Mouse (Mus musculus): Measurements from ENCODE around the gene Wdfy1. TPM values are rescaled to one million over a fixed set of nuclear protein-coding genes. Genes with fewer than 3 reads are reported as not detected.

Gene Wdfy1
- total RNA-seq, 2 experiments from 2014 or later: 37.9 to 39.1 TPM

- no peak for DNase-seq (ENCODE audit: low spot score in 2 of 2)
These were observed 64.5 kb downstream of the Wdfy1 start for GRCm38 (mm10) chr1:79711147-79712126.

DNA sequence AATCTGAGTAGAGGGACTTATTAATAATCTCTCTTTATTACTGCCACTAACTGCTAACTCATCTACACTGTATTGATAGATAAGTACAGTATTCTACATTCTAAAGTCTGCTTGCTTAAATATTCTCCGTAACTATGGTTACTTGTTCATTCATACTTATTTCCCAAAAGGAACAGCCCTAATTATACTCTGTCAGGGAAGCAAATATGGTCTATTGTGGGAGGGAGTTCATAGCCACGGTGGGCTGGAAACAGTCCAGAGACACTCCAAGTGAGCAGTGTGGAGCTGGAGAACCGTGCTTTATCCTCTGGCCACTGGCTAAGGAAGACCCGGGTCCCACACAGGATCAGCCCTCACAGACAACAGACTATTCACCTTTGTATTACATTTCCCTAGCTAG, 65.3 kb downstream of the Wdfy1 start:
- no peak for DNase-seq (ENCODE audit: low spot score in 2 of 2)

GRCm38 (mm10) chr1:79710216-79710615, 65.7 kb downstream of the Wdfy1 start:
- DNase-seq (ENCODE audit: low spot score in 2 of 2): no peak

DNA sequence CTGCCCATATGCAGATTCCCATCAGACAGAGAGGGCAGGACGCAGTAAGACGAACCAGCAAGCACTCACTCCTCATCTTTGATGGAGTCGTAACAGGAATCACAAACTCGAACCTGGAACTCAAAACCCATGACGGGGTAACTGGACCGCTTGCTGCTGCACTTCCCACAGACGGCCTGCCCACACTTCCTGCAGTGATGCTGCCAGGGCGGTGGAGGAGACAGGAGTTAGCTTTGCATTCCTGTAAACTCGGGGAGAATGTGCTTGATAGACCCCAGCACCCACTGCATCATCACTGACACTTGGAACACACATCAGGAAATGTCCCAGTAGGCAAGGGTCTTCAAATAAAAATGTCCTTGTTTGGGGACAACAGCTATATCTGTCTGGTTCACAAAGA, 68.6 kb downstream of the Wdfy1 start:
- DNase-seq (ENCODE audit: low spot score in 2 of 2): no peak

DNA sequence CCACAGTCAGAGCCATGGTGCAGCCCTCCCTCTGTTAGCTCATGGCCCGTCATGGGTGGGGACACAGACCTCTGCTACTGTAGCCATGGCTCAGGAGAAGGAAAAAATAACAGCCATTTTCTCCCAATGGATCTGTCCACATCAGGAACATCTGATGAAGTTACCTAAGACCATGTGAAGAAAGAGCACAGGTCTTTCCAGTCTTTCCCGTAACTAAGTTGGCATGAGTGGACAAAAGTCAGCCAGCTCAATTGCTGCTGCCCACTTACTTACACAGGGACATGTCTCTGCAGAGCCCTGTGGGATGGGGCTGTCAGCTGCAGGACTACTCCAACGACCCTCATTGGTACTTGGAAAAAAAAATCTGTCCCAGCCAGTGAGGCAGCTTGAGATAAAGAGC, 69.2 kb downstream of the Wdfy1 start:
- no peak for DNase-seq (ENCODE audit: low spot score in 2 of 2)

DNA sequence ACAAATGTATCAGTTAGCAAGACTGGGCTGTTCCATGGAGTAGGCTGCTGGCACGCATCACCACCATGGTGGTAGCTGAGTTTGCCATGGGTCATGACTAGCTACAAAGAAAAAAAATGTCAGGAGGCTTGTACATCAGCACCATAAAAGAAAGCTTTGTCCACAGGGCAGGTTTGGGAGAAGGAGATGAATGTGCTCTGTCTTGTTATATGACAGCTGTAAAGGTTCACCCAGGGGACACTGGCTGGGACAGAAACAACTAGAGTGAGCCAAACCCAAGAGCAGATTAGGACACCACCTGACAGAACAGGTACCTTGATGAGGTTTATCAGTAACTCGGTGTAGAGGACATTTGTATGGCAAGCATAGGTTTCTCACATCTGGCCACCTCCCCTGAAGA, 71.3 kb downstream of the Wdfy1 start:
- no peak for DNase-seq (ENCODE audit: low spot score in 2 of 2)

DNA sequence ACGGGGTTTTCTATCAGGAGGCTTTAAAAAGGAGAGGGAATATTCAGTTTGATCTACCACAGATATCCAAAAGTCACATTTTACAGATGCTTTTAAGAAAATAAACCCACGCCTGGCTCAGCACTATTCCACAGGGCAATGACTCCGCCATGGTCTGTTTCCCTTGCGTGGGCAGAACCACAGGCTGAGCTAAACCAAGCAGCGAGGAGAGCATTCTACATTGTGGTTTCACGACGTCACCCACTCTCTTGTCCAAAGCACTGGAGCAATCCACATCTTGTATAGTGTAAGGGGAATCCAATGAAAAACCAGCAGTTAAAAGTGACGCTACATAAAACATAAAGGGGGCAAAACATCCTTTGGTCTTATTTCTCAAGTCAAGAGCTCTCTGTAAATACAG, 72.4 kb downstream of the Wdfy1 start:
- no peak for DNase-seq (ENCODE audit: low spot score in 2 of 2)

DNA sequence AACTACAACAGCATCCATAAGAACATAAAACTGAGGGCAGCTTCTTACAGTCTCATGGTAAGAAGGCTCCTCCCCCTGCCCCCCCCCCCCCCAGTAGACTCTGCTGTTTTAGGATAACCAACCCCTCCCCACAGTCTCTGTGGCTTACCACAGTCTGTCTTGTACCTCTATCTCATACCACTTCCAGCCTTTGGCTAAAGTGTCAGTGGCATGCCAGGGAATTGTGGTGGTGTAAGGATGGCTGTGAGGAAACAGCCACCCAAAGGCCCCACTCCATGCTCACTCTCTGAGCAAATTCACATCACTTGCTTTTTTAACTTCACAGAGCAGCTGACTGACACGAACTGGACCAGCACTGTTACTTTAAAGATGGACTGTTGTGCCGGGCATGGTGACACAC, 77.4 kb downstream of the Wdfy1 start:
- no peak for DNase-seq (ENCODE audit: low spot score in 2 of 2)

GRCm38 (mm10) chr1:79697382-79697781, 78.6 kb downstream of the Wdfy1 start:
- DNase-seq (ENCODE audit: low spot score in 2 of 2): peak; percentile 43 to 47

DNA sequence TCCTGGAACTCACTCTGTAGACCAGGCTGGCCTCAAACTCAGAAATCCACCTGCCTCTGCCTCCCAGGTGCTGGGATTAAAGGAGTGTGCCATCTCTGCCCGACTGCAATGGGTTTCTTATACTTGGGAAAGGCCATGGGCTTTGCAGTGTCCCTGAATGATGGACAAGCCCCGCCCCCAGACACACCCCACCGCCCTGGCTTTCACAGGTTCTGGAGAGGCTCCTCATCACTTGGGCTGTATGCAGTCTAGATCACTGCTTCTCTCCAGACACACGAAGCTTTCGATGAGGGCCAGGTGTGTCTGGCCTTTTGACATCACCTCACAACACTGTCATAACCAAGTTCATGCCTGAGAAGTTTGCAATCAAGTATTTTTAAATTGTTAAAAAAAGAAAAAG, 79.0 kb downstream of the Wdfy1 start:
- no peak for DNase-seq (ENCODE audit: low spot score in 2 of 2)

GRCm38 (mm10) chr1:79692482-79692881, 83.5 kb downstream of the Wdfy1 start:
- DNase-seq (ENCODE audit: low spot score in 2 of 2): no peak

- no peak for DNase-seq (ENCODE audit: low spot score in 2 of 2)
These were observed 88.7 kb downstream of the Wdfy1 start for GRCm38 (mm10) chr1:79687254-79687653.

DNA sequence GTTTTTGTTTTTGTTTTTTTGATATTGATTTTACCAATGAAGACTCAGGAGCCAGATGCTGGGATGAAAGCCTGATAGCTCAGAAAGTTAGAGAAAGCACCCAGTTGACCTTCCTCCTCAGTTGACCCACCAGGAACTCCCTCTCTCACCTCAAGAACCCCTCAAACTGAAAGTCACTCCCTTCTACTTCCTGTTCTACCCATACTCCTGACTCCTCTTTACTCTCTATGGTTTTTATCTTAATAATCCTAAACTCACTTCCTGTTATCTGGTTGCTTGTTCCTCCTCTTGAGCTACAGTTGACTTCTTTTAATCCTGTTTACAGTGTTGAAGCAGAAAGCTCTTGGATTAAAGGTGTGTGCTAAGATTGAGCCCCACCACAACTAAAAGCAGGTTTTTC, 91.9 kb downstream of the Wdfy1 start:
- DNase-seq (ENCODE audit: low spot score in 2 of 2): no peak

DNA sequence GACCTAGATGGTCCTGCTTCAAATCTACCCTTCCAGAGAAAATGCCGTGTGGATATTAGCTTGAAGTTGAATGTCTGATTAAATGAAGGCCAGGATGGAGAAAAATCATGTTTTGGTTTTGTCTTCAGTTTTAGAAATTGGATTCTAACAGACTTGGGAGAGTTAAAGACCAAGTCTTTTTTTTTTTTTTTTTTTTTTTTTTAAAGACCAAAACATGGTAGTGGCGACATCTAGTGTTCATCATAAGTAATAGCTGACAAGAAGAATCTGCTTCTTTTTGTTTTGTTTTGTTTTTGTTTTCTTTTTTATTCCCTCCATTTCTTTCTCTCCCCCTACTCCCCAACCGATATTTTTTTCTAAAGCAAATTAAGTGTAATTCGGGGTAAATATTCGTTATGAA, 93.0 kb downstream of the Wdfy1 start:
- no peak for DNase-seq (ENCODE audit: low spot score in 2 of 2)

GRCm38 (mm10) chr1:79680777-79681176, 95.2 kb downstream of the Wdfy1 start:
- no peak for DNase-seq (ENCODE audit: low spot score in 2 of 2)

DNA sequence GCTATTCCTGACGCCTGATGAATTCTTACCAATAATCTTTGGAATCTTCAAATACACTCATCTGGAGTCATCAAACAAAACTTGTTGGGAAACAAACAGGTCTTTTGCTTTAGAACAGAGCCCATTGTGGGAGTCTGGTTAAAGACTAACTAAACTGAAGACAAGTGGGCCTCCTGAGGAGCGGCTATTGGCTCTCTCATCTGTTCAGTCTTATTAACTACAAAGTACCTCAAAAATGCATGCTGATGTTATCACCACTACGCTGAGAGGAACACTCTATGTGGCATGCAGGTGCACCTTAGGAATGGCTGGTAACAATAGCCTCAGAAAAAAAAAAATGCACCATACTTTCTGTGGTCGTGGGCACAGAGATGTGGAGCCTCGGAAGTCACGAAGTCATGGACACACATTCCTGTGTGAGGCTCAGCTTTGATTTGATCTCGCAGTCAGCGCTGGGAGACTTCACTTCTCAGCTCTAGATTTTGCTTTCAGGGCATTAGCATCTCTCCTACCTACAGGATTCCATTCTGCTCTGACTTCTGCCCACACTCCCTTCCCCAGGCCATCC, 97.7 kb downstream of the Wdfy1 start:
- DNase-seq (ENCODE audit: low spot score in 2 of 2): no peak

DNA sequence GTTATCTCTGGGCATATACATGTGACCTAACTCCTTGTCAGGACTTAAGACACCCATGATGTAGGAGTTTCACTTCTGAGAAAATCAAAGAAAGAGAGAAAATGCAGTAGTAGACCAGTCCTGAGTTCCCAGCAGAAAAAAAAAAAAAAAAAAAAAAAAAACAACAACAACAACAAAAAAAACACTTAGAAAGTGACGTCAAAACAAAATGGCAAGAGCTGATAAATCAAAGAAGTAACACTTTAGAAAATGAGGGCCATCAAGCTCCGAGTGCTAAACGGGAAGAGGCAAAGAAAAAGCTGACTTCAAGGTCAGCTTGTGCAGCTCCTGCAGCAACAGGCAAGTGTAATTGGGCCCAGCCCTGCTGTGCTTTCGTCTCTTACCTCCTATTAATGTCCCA, 100.2 kb downstream of the Wdfy1 start:
- no peak for DNase-seq (ENCODE audit: low spot score in 2 of 2)

- no peak for DNase-seq (ENCODE audit: low spot score in 2 of 2)
These were observed 104.2 kb downstream of the Wdfy1 start, which contains the start of gene Ap1s3 for GRCm38 (mm10) chr1:79671543-79672337. Gene Ap1s3 (minus strand): TSS chr1:79671972.

DNA sequence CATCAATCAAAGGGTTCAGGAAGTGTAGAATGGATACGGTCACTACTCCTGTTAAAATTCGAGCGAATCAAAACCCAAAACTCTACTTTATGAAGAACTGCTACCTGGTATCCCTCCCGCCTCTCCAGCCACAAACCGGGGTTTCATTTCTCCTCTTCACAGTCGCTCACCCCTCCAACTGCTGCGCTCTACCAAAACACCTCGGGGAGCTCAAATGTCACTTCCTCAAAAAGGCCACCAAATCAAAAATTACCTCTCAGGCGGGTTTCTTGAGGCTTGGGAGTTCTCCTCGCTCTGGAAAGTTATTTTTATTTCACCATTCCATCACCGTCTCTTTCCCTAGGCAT, 104.8 kb downstream of the Wdfy1 start:
- DNase-seq (ENCODE audit: low spot score in 2 of 2): no peak

DNA sequence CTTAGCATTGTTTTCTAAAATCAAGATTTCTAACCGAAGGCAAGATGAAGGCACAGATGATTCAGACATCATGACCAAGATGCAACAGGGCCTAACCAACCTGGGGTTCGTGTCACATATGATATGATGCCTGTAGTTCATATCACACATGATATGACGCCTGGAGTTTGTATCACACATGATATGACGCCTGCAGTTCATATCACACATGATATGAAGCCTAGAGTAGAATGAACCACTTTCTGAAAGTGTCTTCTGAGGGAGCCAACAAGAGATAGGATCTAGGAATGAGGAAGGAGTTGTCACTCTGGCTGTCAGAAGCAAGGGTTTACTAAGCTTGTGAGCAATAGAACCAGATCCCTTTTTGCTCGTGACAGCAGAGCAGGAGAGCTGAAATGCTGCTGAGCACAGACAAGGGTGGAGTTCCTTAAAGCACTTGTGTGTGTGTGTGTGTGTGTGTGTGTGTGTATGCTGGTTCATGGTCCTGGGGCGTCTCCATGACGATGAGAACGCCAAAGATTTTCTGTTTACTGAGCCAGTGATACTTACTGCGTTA, 106.4 kb downstream of the Wdfy1 start:
- no peak for DNase-seq (ENCODE audit: low spot score in 2 of 2)

- no peak for DNase-seq (ENCODE audit: low spot score in 2 of 2)
These were observed 111.0 kb downstream of the Wdfy1 start for GRCm38 (mm10) chr1:79664911-79665310.

DNA sequence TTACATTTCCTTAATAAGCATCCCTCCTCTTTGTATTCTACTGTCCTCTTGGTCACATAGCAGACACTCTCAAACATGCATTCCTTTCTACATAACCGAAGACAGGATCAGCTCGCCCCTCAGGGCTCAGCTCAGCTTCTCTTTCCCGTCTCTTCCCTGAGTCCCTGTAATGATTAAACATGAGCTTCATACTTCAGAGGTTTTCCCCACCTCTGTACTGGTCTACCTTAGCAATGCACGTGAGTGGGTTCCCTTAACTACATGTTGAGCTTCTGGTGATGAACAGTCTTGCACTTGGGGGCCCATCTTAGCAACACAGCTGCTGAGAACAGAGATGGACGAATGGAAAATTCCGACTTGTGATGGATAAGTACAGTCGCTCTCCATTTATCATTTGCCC, 116.3 kb downstream of the Wdfy1 start:
- DNase-seq (ENCODE audit: low spot score in 2 of 2): no peak

All from layer of hippocampus, postnatal 14 days (tissue).